Mouse (Mus musculus) C2C12 (cell line): ENCODE measurements around the gene Rgs3.

Experiments used
- CTCF ChIP-seq: IDR thresholded peaks from one replicate; pipeline ENCODE4 v1.5.1; 2011; ENCODE audit not compliant: control insufficient read depth, insufficient read depth, insufficient read length
- FOSL1 ChIP-seq: IDR thresholded peaks from one replicate; pipeline ENCODE4 v1.8.0; 2011; ENCODE audit warnings: mild to moderate bottlenecking, low read length; ENCODE audit not compliant: poor library complexity, insufficient read depth, severe bottlenecking
- MAX ChIP-seq: IDR thresholded peaks from one replicate; pipeline ENCODE4 v1.6.1; 2011; ENCODE audit warnings: mild to moderate bottlenecking, control low read depth
- MYOD1 ChIP-seq: IDR thresholded peaks from one replicate; pipeline ENCODE4 v1.6.1; 2011; ENCODE audit warnings: low read depth; ENCODE audit not compliant: control insufficient read depth, insufficient read length
- MYOG ChIP-seq: IDR thresholded peaks from one replicate; pipeline ENCODE4 v1.6.1; 2011; ENCODE audit not compliant: control insufficient read depth, insufficient read length; ENCODE audit errors: extremely low read depth
- USF1 ChIP-seq: IDR thresholded peaks from one replicate; pipeline ENCODE4 v1.6.1; 2011; ENCODE audit warnings: low read depth, mild to moderate bottlenecking, control low read depth, moderate library complexity

- TF ChIP-seq CTCF (no peak), USF1 (no peak), MAX (no peak), MYOG (no peak), MYOD1 (no peak), FOSL1 (no peak)
Observed at GRCm38 (mm10) chr4:62619965-62620244, 60.3 kb downstream of the Rgs3 start.
